Mouse (Mus musculus) liver, postnatal 0 days (tissue): Measurements from ENCODE around the gene Kxd1. TPM values are rescaled to one million over a fixed set of nuclear protein-coding genes. Genes with fewer than 3 reads are reported as not detected.
A peak's percentile ranks its signal among the peaks of the same experiment; 100 is the strongest.

ENCODE experiments used
- ATAC-seq: fragments of 200-750 bp; cut with Nextera tagmentation; 2 replicates; pipeline ENCODE4 v1.8.0; 2017; ENCODE audit warnings: mild to moderate bottlenecking, moderate library complexity
- DNase-seq: peaks from one replicate; pipeline ENCODE4 v3.0.0-alpha.2; 2016
- H3K27ac ChIP-seq: fragments of 300-500 bp; sonication (generic); 2 replicates; pipeline ENCODE4 v1.5.1; 2014; ENCODE audit warnings: antibody characterized with exemption, moderate library complexity, mild to moderate bottlenecking, low read depth
- H3K27me3 ChIP-seq: fragments of 300-500 bp; sonication (generic); 2 replicates; pipeline ENCODE4 v1.6.1; 2014; ENCODE audit warnings: low read length, control low read depth, mixed read lengths; ENCODE audit not compliant: insufficient read depth
- H3K36me3 ChIP-seq: fragments of 300-500 bp; sonication (generic); replicated peaks from 2 replicates; pipeline ENCODE4 v1.6.1; 2014; ENCODE audit warnings: mild to moderate bottlenecking, control low read depth, low read length, moderate library complexity, mixed read lengths; ENCODE audit not compliant: insufficient read depth
- H3K4me1 ChIP-seq: fragments of 300-500 bp; sonication (generic); 2 replicates; pipeline ENCODE4 v1.6.1; 2014; ENCODE audit warnings: antibody characterized with exemption, mild to moderate bottlenecking, control low read depth; ENCODE audit not compliant: insufficient read depth
- H3K4me2 ChIP-seq: fragments of 300-500 bp; sonication (generic); 2 replicates; pipeline ENCODE4 v1.6.1; 2014; ENCODE audit warnings: low read depth, mild to moderate bottlenecking, low read length, moderate library complexity, mixed read lengths
- H3K4me3 ChIP-seq: fragments of 300-500 bp; sonication (generic); 2 replicates; pipeline ENCODE4 v1.5.1; 2014; ENCODE audit warnings: low read depth, low read length
- H3K9ac ChIP-seq: fragments of 300-500 bp; sonication (generic); replicated peaks from 2 replicates; pipeline ENCODE4 v1.6.1; 2014; ENCODE audit warnings: mild to moderate bottlenecking, moderate library complexity
- H3K9me3 ChIP-seq: fragments of 300-500 bp; sonication (generic); 2 replicates; pipeline ENCODE4 v1.6.1; 2016; ENCODE audit warnings: mild to moderate bottlenecking, control low read depth, low read length, mixed read lengths
- CTCF ChIP-seq: sonication (generic); IDR thresholded peaks from 2 replicates; pipeline ENCODE4 v1.5.1; 2016; ENCODE audit warnings: antibody characterized with exemption, low read depth
- EP300 ChIP-seq: IDR thresholded peaks from 2 replicates; pipeline ENCODE4 v1.6.1; 2016; ENCODE audit warnings: antibody characterized with exemption, low read depth, mild to moderate bottlenecking
- WGBS: fragments of 180-500 bp; shearing (Covaris S2); extraction: QIAGEN DNeasy Blood & Tissue Kit; methylation state at CpG from one replicate; pipeline ENCODE4 v1.1.7; 2014; ENCODE audit not compliant: insufficient replicate concordance; 5-methylcytosine and 5-hydroxymethylcytosine counted together
- polyA plus RNA-seq: library from polyadenylated mRNA; unstranded; fragments of >200 nt; fragmentation: Nextera tagmentation; extraction: Ambion mirVana; gene quantifications from 2 replicates; pipeline ENCODE4 v1.2.1, GENCODE M21; 2015

Kxd1 gene
- polyA plus RNA-seq, 1 experiment from 2014 or later, result 43.1 TPM

DNA sequence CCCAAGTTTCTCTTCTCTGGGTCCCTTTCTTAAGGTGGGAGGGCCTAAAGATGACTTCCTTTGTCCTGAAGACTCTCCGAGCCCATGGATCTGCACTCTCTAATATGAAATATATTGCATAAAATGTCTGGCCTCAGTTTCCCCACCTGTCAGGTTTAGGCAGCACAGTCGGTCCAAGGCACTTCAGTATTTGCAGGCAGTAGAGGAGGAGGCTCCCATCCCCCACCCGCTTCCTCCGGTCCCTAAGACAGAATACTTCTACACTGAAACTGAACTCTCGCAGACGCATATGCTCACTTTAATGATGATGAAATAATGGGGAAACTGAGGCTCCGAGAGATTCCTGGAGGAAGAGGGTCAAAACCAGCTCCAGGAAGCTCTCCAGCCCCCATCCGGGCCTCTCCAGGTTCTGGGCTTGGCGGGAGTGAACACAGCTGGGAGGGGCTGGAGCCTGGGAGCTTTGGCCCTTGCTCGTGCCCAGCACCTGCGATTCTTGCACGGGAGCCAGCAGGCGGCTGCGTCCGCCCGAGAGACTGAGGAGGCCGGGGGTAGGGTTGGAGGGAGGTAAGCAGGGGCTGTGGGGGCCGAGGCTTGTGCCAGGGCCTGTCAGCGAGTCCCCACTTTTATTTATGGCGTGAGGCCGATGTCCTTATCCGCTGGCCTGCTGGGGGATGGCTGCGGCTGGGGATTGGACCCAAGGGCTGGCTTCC lies 25.8 kb downstream of the Kxd1 start:
- Histone ChIP-seq H3K27me3 (peaks cover 47% of the 10 kb centered on the region), H3K36me3 (no peaks in the 10 kb centered on the region), H3K9me3 (no peaks in the 10 kb centered on the region), H3K4me3 (peak overlapping the region; percentile 1; the same call in 1 of the 2 replicates), H3K9ac (no peak overlapping the region), H3K27ac (no peak overlapping the region), H3K4me2 (0 out of 2 replicates have a peak overlapping the region, but pooled peaks have one; percentile 11), H3K4me1 (peaks cover 32% of the 10 kb centered on the region)
- WGBS, result 20% methylated on average over 23 of the region's 23 CpGs
- no peak for TF ChIP-seq EP300
- no peak for TF ChIP-seq CTCF
- ATAC-seq, result no peak
- no peak for DNase-seq

DNA sequence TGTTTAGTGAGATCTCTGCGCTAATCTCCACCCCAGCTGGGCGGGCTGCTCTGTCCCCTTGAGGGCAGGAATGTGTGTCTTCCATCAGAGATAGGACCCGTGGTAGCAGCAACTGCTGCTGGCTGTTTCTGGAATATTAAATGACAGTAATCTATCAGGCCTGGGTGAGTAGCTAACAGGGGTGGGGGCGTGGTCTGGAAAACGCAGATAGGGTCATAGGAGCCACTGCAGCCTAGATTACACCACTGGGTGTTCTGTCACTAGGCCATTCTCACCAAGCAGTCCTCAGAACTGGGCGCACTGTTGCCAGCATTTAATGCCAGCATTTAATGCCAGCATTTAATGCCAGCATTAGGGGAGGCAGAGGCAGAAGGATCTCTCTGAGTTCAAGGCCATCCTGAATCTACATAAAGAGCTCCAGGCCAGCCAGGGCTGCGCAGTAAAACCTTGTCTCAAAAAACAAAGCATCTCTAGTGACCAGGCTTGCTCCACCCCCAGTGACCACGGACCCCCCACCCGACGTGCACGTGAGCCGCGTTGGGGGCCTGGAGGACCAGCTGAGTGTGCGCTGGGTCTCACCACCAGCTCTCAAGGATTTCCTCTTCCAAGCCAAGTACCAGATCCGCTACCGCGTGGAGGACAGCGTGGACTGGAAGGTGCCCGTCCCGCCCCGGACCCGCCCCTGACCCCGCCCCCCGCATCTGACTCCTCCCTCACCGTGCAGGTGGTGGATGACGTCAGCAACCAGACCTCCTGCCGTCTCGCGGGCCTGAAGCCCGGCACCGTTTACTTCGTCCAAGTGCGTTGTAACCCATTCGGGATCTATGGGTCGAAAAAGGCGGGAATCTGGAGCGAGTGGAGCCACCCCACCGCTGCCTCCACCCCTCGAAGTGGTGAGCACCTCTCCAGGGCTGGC lies 27.1 kb downstream of the Kxd1 start:
- ATAC-seq (peak; percentile 59), DNase-seq (peak; percentile 74)
- peaks cover 61% of the 10 kb centered on the region for H3K27me3 ChIP-seq
- peak overlapping the region; percentile 24 for H3K4me3 ChIP-seq
- TF ChIP-seq CTCF, result no peak
- TF ChIP-seq EP300, result peak; percentile 45; the same call in 1 of the 2 replicates
- no peaks in the 10 kb centered on the region for H3K9me3 ChIP-seq
- H3K4me2 ChIP-seq, result peak overlapping the region; percentile 67
- no peak overlapping the region; the same call in 1 of the 2 replicates for H3K27ac ChIP-seq
- WGBS, result 12% methylated on average over 37 of the region's 39 CpGs
- no peaks in the 10 kb centered on the region for H3K36me3 ChIP-seq
- peaks cover 26% of the 10 kb centered on the region for H3K4me1 ChIP-seq
- peak overlapping the region; percentile 45 for H3K9ac ChIP-seq

DNA sequence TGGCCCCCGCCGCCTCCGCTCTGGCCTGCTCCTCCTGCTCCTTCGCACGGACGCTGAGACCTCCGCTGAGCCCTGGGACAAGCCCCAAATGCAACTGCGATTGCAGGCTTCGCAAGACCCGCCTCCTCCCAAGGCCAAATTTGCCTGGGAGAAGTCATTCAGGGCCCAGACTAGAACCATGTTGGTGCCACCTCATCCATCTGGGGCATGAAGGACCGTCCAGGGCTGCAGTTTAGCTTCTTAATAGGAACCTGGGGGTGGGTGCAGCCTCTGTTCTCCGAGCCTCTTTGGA lies 32.0 kb downstream of the Kxd1 start:
- Histone ChIP-seq H3K4me3 (no peak overlapping the region), H3K4me1 (peaks cover 15% of the 10 kb centered on the region), H3K36me3 (no peaks in the 10 kb centered on the region), H3K27ac (no peak overlapping the region), H3K27me3 (peaks cover 88% of the 10 kb centered on the region), H3K4me2 (no peak overlapping the region), H3K9me3 (no peaks in the 10 kb centered on the region), H3K9ac (no peak overlapping the region)
- no peak for TF ChIP-seq CTCF
- TF ChIP-seq EP300, result no peak
- WGBS, result 9% methylated on average over 12 of the region's 12 CpGs
- no peak for ATAC-seq
- no peak for DNase-seq

DNA sequence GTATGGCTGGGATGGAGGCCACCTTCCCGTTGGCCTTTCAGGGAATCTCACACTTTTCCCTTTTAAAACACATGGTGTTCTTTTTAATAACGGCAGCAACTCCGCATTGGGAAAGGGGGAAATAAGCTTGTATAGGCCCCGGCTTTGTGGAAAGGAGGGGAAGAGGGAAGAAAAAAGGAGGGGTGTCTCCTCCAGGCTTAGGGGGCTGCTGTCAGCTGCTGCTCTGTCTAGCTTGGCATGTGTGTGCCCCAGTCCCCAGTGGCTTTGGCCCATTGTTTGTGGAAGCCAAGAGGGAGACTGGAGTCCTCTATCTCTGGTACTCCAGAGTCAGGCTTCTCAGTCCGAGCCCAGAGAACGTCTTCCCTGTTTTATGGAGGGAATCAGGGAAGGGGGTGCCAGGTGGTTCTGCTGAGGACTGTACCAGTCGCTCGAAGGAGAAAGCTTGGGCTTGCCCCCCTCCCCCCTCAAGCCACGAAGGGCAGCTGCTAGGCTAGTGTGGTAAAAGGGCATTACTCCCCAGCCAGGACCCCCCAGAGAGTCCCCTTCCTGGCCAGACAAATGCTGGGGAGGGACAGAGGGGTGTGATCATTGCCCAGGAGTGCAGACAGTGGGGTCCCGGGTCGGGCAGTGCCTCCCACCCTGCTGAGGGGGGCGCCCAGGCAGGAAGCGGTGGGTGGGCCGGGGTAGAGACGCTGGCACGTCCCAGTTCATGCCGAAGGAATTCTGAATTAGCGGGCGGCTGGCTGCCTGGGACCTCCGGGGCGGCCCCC lies 32.6 kb downstream of the Kxd1 start:
- Histone ChIP-seq H3K9me3 (no peaks in the 10 kb centered on the region), H3K27me3 (peaks cover 89% of the 10 kb centered on the region), H3K27ac (no peak overlapping the region), H3K4me3 (no peak overlapping the region), H3K9ac (no peak overlapping the region), H3K36me3 (no peaks in the 10 kb centered on the region), H3K4me1 (peaks cover 10% of the 10 kb centered on the region; the same call in 1 of the 2 replicates), H3K4me2 (no peak overlapping the region)
- ATAC-seq (no peak), DNase-seq (no peak)
- WGBS, result 3% methylated on average over 21 of the region's 21 CpGs
- TF ChIP-seq EP300, result no peak
- TF ChIP-seq CTCF, result no peak

DNA sequence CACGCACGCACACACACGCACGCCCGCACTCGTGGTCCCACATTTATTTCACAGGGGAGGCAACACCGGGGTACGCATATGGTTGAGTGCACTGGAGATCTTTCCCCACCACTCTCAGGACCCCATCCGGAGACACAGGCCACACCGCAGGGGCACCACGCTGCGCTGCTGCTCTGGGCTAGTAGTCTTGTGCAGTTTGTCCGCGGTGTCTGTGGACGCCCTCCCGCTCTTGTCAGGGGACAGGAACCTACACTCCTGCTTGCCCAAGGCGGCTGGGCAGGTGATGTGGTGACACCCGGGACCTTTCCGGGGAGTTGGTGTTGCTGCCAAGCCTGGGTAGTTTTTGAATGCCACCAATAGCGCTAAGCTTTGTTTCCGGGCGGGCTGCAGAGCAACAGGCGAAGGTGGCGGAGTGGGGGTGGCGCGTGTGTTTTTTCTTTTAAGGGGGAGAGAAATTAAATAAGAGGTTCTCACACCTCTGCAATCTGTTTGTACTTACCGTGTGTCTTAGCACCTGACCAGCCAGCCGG lies 33.3 kb downstream of the Kxd1 start:
- Histone ChIP-seq H3K36me3 (no peaks in the 10 kb centered on the region), H3K4me3 (no peak overlapping the region), H3K27ac (no peak overlapping the region), H3K9ac (no peak overlapping the region), H3K9me3 (no peaks in the 10 kb centered on the region), H3K4me1 (peaks cover 7% of the 10 kb centered on the region), H3K4me2 (no peak overlapping the region), H3K27me3 (peaks cover 94% of the 10 kb centered on the region)
- 5% methylated on average over 24 of the region's 28 CpGs for WGBS
- TF ChIP-seq CTCF, result no peak
- no peak for TF ChIP-seq EP300
- DNase-seq (no peak), ATAC-seq (no peak)
